Mouse (Mus musculus): Measurements from ENCODE around the gene Dpp6. TPM values are rescaled to one million over a fixed set of nuclear protein-coding genes. Genes with fewer than 3 reads are reported as not detected.

The Dpp6 gene
- total and polyA plus RNA-seq, 3 experiments, result not detected

GRCm38 (mm10) chr5:27204721-27205120 lies 387.7 kb downstream of the Dpp6 start:
- H3K27me3 ChIP-seq (ENCODE audit: control insufficient read depth in 1 of 2, insufficient read depth in 2 of 2, low read length in 2 of 2), result no peaks in the 10 kb centered on the region
- no peak overlapping the region for H3K9ac ChIP-seq (ENCODE audit: control insufficient read depth, low read depth, low read length, poor library complexity, severe bottlenecking)
- DNase-seq (ENCODE audit: low read depth, low spot score), result no peak
- no peak overlapping the region for H3K4me3 ChIP-seq (ENCODE audit: control insufficient read depth in 1 of 2, insufficient read depth in 1 of 2, low read depth in 2 of 2, low read length in 2 of 2)
- H3K9me3 ChIP-seq (replicated peaks; ENCODE audit: insufficient read depth, low read length), result no peaks in the 10 kb centered on the region; the same call in 1 of the 2 replicates
- TF ChIP-seq POLR2AphosphoS5 (IDR thresholded peaks at IDR 0.05; ENCODE audit: borderline replicate concordance, low read depth, low read length), result no peak
- no peak for TF ChIP-seq MEF2A (IDR thresholded peaks at IDR 0.05; ENCODE audit: extremely low read depth, insufficient replicate concordance, low read depth, low read length, poor library complexity, severe bottlenecking)
- TF ChIP-seq MAX (IDR thresholded peaks at IDR 0.05; ENCODE audit: low read length), result no peak
- no peak for TF ChIP-seq TAL1 (IDR thresholded peaks at IDR 0.05; ENCODE audit: low read length)
- TF ChIP-seq POLR2AphosphoS2 (IDR thresholded peaks at IDR 0.05; ENCODE audit: low read length), result no peak
- TF ChIP-seq MAFK (IDR thresholded peaks at IDR 0.05; ENCODE audit: borderline replicate concordance, low read depth, low read length), result no peak
- no peak for TF ChIP-seq POLR2A (IDR thresholded peaks at IDR 0.05; ENCODE audit: control insufficient read depth in 1 of 2, insufficient read depth in 1 of 2, low read depth in 1 of 2, low read length in 2 of 2, poor library complexity in 1 of 2)
- no peak for TF ChIP-seq GATA1 (IDR thresholded peaks at IDR 0.05; ENCODE audit: low read depth, low read length)
- TF ChIP-seq E2F4 (IDR thresholded peaks at IDR 0.05; ENCODE audit: borderline replicate concordance, low read depth, low read length), result no peak
- TF ChIP-seq ZC3H11A (IDR thresholded peaks at IDR 0.05; ENCODE audit: low read depth, low read length), result no peak
- TF ChIP-seq SIN3A (IDR thresholded peaks at IDR 0.05; ENCODE audit: low read length), result no peak
- no peak for TF ChIP-seq BHLHE40 (IDR thresholded peaks at IDR 0.05; ENCODE audit: borderline replicate concordance, low read depth, low read length)
- no peak for TF ChIP-seq ELF1 (IDR thresholded peaks at IDR 0.05; ENCODE audit: low read depth, low read length)
- TF ChIP-seq KAT2A (conservative IDR thresholded peaks at IDR 0.05; ENCODE audit: low read depth, low read length), result no peak
- no peak for TF ChIP-seq TCF12 (IDR thresholded peaks at IDR 0.05; ENCODE audit: low read depth, low read length)
- TF ChIP-seq TBP (IDR thresholded peaks at IDR 0.05; ENCODE audit: low read depth, low read length), result no peak
- no peak for TF ChIP-seq ZNF384 (IDR thresholded peaks at IDR 0.05; ENCODE audit: low read depth, low read length)
- H3K27ac ChIP-seq (ENCODE audit: control insufficient read depth, low read depth, low read length), result no peak overlapping the region
- H3K79me2 ChIP-seq (ENCODE audit: control insufficient read depth, insufficient read depth, low read length, poor library complexity), result no peaks in the 10 kb centered on the region
- H3K36me3 ChIP-seq (ENCODE audit: control insufficient read depth in 1 of 2, insufficient read depth in 2 of 2, low read length in 2 of 2), result no peaks in the 10 kb centered on the region
- no peaks in the 10 kb centered on the region for H3K4me1 ChIP-seq (ENCODE audit: control insufficient read depth in 1 of 2, insufficient read depth in 2 of 2, low read length in 2 of 2)

GRCm38 (mm10) chr5:27205754-27206153 lies 388.8 kb downstream of the Dpp6 start:
- Histone ChIP-seq H3K4me1 (ENCODE audit: control insufficient read depth in 1 of 2, insufficient read depth in 2 of 2, low read length in 2 of 2) (no peaks in the 10 kb centered on the region), H3K4me3 (ENCODE audit: control insufficient read depth in 1 of 2, insufficient read depth in 1 of 2, low read depth in 2 of 2, low read length in 2 of 2) (no peak overlapping the region), H3K27ac (ENCODE audit: control insufficient read depth, low read depth, low read length) (no peak overlapping the region), H3K9me3 (replicated peaks; ENCODE audit: insufficient read depth, low read length) (no peaks in the 10 kb centered on the region; the same call in 1 of the 2 replicates), H3K36me3 (ENCODE audit: control insufficient read depth in 1 of 2, insufficient read depth in 2 of 2, low read length in 2 of 2) (no peaks in the 10 kb centered on the region), H3K9ac (ENCODE audit: control insufficient read depth, low read depth, low read length, poor library complexity, severe bottlenecking) (no peak overlapping the region), H3K27me3 (ENCODE audit: control insufficient read depth in 1 of 2, insufficient read depth in 2 of 2, low read length in 2 of 2) (no peaks in the 10 kb centered on the region), H3K79me2 (ENCODE audit: control insufficient read depth, insufficient read depth, low read length, poor library complexity) (no peaks in the 10 kb centered on the region)
- no peak for DNase-seq (ENCODE audit: low read depth, low spot score)
- TF ChIP-seq KAT2A (conservative IDR thresholded peaks at IDR 0.05; ENCODE audit: low read depth, low read length) (no peak), POLR2AphosphoS2 (IDR thresholded peaks at IDR 0.05; ENCODE audit: low read length) (no peak), USF2 (IDR thresholded peaks at IDR 0.05; ENCODE audit: borderline replicate concordance in 1 of 2, insufficient read depth in 1 of 2, low read depth in 1 of 2, low read length in 2 of 2) (no peak), CHD1 (IDR thresholded peaks at IDR 0.05; ENCODE audit: low read depth, low read length) (no peak), POLR2A (IDR thresholded peaks at IDR 0.05; ENCODE audit: control insufficient read depth in 1 of 2, insufficient read depth in 1 of 2, low read depth in 1 of 2, low read length in 2 of 2, poor library complexity in 1 of 2) (no peak)

All from MEL (cell line).